Mouse (Mus musculus): ENCODE measurements at regions not wholly inside any gene's neighbourhood (a gene's known extent, or its start where the extent isn't known, plus 50 kb on each side); places are given as distances from the start of the nearest gene placed in this dataset.
"Not testable (repeated sequence)": the region's sequence is repeated elsewhere in the genome, so short reads cannot be mapped to it uniquely, and the experiment has no call there.

DNA sequence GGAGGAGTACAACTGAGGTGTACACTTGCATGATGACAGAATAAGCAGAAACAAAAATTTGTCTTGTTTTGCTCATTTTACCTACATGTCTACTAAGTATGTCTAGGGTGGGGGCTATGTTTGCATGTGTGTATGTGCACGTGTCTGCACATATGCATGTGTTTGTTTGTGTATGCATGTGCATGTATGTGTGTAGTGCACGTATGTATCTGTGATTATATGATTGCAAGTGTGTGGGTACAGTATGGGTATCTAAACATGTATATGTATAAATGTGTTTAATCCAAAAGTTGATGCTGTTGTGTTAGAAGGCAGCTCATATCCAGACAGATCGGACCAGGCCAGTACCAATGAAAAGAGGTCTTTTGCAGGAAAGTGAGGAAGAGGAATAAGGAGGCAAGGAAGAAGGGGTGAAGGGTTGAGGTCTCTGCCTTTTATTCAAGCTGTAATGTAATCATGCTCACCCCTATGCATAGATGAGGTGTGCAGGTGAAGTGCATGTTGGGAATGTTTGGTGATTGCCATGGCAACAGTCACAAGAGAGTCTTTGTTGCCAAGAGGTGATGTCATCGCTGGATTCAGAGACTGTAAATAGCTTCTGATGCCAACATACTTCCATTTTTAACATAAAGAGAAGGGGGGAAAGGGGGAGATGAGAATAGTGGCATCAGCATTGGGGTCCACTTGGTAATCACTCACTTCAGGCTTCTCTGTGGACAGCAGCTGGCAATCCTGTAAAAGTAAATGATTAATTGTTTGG is 1447.7 kb downstream of the Zfp704 start:
- no peak for ATAC-seq

DNA sequence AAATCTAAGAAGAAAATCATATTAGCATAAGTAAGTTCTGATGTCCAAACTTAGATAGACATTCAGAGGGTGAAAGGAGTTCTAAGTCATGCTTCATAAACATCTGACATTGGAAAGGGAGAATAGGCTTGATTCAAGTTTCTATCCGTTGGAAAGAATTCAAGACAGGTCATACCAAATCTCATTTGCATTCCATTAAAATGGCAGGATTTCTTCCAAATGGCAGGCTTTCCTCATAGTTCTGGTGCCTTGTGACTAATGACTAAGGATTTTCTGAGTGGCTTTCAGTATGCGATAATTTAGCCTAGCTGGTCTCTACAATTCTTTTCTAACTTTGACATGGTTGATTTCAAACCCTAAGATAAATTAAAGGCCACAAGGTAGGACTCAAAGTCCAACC is 1466.9 kb downstream of the Zfp704 start:
- no peak for ATAC-seq

DNA sequence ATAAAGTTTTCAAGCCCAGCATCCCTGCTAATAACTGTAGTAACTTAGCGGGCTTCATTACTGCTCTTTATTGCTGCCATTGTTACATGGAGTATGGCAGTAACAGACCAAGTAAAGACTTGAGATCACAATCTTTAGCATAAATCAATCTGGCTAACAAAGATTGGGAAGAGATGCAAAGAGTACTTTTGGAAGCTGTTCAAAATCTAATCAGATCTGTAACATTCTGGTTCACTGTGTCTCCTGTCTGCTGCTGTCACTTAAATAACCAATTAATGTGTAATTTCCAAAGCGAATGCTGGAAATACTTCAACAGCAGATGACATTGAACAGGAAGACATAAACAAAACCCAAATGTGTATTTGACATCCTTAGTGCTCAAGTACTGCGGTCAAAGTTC is 1467.7 kb downstream of the Zfp704 start:
- no peak for ATAC-seq

DNA sequence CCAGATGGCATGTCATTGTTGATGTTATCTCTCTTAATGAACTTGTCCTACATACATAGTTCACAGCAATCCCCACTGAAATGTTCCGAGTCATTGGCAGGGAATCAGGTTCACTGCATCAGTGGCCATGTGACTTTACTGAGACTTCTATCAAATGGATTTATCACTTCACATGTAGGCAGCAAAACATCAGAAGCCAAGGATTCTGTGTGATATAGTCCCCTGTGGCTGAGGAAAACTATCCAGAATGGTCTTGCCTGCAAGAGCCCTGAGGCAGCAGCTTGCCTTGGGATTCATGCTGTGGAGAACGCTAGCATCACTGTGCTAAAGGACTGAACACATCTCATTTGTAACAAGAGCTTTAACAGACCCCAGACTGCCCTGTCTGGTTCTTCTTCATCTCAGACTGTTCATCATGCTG is 1468.2 kb downstream of the Zfp704 start:
- ATAC-seq, result no peak

DNA sequence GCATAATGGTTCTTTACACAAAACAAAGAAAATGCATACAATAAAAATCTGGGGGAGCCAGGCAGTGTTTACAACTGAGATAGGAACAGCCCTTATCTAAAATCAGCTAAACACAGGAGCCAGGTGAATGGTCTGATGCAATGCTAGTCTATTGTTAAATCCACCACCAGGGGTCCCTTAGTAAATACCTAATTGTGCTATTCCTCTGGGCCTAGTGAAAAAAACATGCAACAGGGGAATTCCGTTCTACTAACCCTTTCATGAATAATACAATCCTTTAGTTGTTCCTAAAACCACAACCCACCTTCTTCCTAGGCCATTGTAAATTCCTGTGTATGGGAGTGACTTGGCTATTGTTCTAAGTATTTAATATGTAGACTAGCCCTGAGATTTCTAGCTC is 1486.2 kb downstream of the Zfp704 start:
- not testable (repeated sequence) for ATAC-seq

DNA sequence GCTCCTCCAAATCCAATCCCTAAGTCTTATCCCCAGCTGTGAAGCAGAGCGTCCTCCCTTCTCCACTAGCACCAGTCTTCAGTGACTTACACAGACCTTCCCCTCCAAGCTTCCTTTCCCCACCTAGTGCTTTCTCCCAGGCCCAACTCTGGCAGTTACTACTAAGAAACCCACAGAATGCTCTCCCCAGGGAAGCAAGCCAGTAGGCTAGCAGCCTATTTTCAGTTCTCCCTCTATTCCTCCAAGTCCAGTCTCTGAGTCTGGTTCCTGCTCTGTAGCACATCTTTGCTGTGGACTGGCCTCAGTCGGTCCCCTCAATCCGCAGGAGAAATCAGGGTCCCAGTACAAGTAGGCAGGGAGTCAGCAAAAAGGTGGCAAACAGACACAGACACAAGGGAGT is 1486.7 kb downstream of the Zfp704 start:
- ATAC-seq, result no peak

DNA sequence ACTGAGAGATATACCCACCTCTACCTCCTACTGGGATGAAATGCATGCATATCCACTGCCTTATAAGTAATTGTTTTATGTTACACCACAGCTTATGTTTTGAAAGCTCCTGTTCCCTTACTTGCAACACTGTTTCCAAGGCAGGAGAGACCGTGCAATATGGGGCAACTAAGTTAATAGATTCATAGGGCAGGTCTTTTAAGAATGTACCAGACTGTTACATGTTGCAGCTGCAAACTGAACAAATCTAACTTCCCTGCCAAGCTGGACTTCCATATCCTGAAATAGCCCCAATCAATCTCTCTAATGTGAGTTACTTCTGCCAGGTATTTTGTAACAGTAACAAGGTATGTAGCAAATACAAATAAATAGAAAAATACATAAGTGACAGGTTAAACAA is 1478.0 kb upstream of the 1700008P02Rik start:
- no peak for ATAC-seq

DNA sequence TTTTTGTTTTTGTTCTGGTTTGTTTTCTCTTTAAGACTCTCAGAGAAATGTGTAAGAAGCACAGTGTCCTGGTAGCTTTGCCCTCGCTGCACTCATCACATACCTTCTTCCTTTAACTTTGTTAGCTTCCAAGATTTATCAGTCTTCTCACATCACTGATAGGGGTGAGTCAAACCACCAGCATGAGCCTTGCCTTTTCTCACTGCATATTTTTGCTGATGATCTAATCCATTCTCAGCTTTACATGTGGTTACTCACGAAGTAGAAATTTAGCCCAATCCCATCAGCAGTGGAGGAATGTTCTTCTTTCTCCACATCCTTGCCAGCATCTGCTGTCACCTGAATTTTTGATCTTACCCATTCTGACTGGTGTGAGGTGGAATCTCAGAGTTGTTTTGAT is 1464.5 kb upstream of the 1700008P02Rik start:
- ATAC-seq, result no peak

DNA sequence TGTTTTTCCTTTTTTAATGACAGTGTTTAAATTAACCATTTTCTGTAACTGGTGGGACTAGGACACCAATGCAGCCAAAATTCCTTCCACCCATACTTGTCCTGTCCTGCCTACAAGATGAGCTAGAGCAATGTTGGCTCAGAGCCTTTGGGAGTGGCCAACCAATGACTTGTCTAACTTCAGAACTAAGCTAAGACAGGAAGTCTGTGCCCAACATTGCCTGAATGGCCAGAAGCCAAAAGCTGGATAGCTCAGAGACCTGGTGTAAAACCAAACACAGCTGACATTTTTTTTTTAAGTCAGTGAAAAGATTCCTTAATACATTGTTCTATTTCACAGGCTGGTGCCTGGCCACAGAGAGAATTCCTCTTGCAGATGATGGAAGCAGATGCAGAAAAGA is 1433.5 kb upstream of the 1700008P02Rik start:
- ATAC-seq, result no peak

DNA sequence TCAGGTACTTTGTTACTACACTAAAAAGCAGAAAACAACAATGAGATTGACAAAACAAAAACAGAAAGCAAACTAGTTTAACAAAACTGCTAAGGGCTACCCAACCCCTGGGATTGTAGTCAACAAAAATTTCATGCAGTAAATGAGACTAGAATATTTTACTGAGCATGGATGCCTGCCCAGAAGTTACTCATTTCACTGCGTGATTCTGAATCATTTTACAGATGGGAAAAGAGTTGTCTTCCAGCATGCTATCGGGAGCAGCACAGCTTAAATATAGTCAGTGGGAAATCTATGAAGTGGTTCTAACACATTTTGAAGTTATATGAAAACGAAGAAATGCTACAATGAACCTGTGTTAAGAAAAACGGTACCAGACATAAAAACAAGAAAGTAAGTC is 1430.9 kb upstream of the 1700008P02Rik start:
- ATAC-seq, result no peak

DNA sequence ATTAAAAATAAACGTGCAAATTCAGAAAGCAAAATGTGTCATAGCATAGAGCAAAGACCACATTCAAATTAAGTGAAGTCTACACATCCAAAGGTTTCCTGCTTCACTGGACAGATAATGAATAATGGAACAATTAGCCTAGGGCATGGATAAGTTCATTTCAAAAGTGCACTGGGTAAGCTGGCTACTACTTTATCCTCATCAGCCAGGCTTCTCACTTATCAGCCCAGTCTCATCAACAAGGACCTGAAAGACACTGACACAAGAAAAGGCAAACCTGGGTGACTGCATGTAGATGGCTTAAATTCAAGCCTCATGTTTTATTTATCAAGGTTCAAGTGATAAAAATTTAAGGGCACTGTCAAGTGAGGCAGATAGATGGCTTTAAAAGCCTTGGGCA is 1429.5 kb upstream of the 1700008P02Rik start:
- no peak for ATAC-seq

DNA sequence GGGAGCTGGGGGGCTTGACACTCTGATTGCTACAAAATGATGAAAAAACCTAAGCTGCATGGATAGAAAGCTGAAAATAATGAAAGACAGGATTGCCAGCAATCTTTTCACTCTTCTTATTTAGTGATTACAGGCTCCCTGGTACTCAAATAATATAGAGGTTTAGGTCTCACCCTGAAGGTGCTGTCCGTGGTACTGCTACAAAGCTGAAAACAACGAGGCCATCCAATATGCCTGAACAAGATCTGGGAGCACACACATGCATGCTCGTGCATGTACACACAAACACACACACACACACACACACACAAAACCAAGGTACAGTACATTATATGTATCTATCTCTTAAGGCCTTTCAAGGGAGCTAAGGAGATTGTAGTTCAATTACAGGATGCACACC is 1426.1 kb upstream of the 1700008P02Rik start:
- ATAC-seq, result no peak

DNA sequence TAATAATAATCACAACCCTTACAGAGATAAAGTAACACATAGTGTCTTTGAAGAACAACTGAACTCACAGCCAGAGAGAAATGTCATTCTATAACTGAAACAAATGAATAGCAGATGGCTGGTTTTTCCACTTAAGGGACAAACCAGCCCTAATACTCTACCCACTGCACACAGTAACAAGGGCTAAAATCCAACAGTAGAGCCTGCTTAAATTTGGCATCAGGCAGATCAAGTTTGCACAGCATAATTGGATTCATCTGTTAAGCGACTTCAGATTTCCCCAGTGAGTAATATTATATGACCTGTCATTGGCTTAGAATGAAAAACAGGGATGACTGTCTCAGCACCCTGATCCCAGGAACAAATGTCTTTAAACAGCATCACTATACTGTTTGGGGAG is 1416.5 kb upstream of the 1700008P02Rik start:
- no peak for ATAC-seq

DNA sequence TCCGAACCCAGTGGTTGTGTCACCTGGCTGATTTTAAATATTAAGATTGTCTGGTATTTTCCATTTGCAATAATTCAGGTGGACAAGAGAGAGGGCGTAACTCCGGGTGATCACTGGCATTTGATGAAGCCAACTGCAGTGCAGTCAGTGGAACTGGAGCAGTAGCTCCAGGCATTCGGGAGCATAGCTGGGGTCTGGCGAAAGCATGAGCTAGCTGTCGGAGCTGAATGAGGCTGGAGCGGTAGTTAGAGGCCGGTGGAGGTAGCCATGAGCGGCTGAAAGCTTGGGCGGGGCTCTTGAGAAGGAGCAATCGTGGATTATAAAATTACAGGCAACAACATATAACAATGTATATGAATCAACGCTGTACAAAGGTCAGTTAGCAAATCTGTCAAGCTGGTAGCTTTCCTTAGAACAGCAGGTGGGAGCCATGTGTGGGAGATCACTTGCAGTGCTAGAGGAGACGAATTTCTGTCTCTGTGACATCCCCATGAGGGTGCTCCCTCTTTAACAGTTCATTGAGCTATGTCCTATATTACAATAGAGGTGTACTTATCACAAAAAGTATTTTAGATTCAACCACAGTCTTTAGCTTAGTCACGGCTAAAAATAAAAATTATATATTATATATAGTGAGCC is 1415.0 kb upstream of the 1700008P02Rik start:
- ATAC-seq, result no peak

DNA sequence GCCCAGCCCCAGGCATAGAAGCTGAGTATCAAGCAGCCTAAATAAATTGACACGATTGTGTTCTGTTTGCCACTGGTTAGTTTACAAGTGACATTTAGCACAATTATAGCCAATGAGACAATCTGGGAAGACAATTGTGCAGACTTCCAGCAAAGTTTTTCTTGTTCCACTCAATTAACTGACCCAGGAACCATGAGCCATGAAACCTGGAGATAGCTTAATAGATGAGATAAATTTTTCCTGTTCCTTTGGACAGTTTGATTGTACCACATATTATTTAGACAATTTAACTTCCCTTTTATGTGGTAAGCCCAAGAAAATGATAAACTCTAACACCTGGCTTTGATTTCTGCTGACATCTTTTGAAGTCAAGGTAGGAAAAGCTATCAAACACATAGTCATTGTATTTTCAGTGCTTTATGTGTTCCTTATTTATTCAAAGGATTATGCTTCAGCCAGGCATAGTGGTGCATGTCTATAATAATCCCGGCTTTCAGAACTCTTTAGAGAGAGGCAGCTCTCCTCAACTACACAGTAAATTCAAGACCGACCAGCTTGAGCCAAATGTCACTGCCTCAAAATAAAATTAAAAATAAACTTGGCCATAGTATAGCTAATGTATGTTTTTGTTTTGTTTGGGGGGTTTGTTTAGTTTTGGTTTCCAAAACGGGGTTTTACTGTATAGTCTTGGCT is 1406.2 kb upstream of the 1700008P02Rik start:
- no peak for ATAC-seq

DNA sequence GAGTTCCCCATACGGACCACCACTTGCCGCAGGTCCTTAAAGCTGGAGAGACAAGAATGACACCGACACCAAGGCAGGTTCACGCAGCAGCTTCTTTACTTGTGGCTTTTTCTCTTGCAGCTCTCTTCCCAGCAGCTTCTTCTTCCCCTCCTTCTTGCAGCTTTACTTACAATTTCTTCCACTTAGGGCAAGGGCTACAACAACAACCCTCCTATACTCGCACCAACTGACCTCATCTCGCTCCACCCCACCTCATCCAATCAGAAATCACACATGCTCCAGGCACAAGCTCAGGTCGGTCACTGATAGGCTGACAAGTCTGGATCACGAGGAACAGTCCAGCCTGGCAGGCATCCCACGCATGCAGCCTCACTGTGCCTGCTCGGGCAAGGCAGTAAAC is 1402.4 kb upstream of the 1700008P02Rik start:
- no peak for ATAC-seq

DNA sequence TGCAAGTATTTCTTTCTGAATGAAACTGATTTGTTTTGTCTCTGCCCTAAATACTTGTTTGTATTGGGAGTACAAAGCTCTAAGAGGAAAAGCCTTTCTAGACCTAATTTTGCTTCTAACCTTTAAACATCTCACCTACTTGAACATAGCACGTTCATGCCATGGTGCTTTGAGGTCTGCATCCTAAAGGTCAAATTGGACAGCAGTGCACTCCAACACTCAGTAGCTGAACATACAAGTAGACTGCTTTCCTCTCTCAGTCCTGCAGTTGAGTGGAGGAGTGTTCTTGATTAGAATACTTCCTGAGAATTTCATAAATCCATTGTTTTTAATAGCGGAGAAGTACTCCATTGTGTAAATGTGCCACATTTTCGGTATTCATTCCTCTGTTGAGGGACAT is 1397.2 kb upstream of the 1700008P02Rik start:
- no peak for ATAC-seq

DNA sequence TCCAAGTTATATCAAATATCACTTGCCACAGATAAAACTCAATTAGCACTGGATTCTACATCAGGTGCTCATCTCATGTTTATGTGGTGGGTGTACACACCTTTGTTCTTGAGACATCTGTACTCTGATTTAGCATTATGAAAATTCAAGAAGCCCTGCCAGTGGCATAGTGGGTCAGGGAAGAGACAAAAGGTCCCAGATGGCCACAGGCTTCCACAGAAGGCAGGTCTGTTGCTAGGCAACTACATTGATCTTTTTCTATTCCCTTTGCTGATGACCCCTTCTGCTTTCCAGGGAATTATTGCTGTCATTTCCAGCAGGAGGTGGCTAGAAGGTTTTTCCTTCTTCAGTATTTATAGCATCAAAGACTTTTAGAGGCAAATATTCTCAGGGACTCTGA is 1396.7 kb upstream of the 1700008P02Rik start:
- no peak for ATAC-seq

DNA sequence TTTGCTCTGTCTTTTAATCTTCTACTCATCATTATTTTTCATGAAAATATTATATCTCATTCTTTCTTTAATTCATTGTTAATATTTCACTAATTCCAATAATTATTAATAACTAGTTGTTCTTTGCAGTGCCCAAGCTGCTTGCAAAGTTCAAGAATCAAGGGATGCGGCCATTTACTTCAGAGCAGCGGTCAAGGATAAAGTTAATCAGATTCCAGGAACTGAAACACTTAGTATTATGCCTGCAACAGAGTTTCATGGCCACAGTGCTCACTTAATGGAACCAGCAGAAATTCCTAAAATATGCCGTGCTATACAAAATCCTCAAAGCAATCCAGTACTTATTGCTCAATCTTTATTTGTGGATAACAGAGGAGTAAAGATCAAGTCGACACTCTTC is 1389.7 kb upstream of the 1700008P02Rik start:
- no peak for ATAC-seq

DNA sequence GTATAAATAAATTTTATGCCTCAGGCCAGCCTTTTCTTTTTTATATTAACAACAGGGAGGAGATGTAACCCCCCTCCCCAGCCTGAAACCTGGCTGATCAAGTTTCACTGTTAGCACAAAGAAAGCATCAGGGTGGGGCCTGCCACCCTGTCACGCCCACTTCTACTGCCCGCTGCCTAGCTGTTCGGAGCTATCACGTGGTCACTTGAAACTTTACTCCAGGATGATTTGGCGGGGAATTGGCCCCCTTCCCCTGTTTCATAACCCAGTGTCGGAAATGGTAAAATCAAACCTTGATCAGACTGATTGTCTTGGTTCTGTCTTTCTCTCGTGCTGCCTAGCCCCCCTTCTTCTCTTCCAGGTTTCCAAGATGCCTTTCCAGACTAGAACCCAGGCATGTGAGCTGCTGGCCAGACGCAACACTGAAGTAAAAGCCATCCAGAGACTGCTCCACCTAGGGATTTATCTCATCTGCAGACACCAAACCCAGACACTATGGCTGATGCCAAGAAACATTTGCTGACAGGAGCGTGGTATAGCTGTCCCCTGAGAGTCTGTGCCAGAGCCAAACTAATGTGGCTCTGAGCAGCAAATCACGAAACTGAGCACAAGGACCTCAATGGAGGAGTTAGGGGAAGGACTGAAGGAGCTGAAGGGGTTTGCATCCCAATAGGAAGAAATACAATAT is 1386.6 kb upstream of the 1700008P02Rik start:
- no peak for ATAC-seq

DNA sequence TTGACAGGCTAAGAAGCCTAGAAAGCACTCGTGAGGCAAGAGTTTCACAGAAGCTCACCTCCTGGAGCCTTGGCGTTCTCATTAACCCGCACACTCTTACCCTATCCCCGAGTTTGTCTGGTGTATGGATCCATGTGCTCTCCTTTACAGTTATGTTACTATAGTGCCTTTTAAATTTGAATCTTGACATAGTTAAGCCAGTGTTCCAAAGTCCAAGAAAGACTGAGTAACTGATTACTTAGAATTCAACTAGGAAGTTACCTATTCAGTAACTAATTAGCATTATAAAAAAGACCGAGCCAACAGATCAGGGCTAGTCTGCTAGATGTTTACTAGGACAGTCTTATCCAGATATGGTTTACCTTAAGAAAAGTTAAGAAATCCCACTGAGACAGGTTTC is 1386.0 kb upstream of the 1700008P02Rik start:
- ATAC-seq, result no peak

DNA sequence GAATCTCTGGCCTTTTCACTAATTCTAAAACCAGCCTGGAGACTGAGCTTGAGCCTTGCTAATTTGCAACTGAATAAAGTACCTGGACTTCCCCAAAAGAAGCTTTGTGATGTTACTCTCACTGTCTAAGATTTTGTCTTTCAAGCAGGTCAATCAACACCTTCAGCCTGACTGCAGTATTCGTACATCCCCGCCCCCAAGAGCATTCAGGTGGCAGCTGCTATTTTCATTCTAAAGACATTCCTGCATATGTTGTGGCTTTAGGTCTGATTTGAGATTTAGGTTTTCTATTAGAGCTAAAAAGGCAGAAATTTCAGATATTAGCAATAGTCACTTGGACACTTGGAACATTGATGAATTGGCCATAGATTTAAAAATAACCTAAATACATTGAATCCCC is 1385.4 kb upstream of the 1700008P02Rik start:
- not testable (repeated sequence) for ATAC-seq

DNA sequence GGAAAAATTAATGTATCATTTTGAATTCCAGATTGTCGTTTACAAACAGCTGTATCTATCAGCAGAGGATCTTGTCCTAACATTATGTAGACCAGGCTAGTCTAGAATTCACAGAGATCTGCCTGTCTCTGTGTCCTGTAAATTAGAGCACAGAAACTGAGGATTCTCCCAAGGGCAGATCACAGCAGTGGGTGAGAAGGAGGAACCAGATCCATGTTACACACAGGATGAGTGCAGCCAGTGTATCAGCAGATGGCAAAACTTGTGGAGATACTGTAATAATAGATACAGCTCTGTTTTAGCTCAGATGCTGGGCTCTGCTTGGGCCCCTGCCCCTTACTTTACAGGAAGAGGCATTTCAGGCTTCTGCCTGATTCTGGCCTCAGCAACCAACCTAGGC is 1384.0 kb upstream of the 1700008P02Rik start:
- ATAC-seq, result no peak

Data from inflammation-experienced regulatory T-cells, adult 6 months (primary cell).